Mouse (Mus musculus) small intestine, adult 2 months (tissue): ENCODE results near the gene Fam131c. TPM values are rescaled to one million over a fixed set of nuclear protein-coding genes. Genes with fewer than 3 reads are reported as not detected.

ENCODE experiments used
- H3K27ac ChIP-seq: fragments of 200-500 bp; 2 replicates; pipeline ENCODE4 v1.5.1; 2012; ENCODE audit warnings: low read depth, low read length, control low read depth, inconsistent platforms; ENCODE audit not compliant: insufficient read depth
- H3K27me3 ChIP-seq: fragments of 200-500 bp; 2 replicates; pipeline ENCODE4 v1.6.1; 2012; ENCODE audit warnings: mild to moderate bottlenecking, moderate library complexity, low read length, inconsistent platforms; ENCODE audit not compliant: control insufficient read depth, insufficient read depth
- H3K36me3 ChIP-seq: fragments of 200-500 bp; 2 replicates; pipeline ENCODE4 v1.6.1; 2012; ENCODE audit warnings: mild to moderate bottlenecking, low read length, control low read depth, inconsistent platforms; ENCODE audit not compliant: control insufficient read depth, insufficient read depth
- H3K4me1 ChIP-seq: fragments of 200-500 bp; 2 replicates; pipeline ENCODE4 v1.6.1; 2012; ENCODE audit warnings: low read length, inconsistent platforms, mixed read lengths; ENCODE audit not compliant: control insufficient read depth, insufficient read depth, insufficient read length
- H3K4me3 ChIP-seq: fragments of 200-500 bp; 2 replicates; pipeline ENCODE4 v1.5.1; 2012; ENCODE audit warnings: low read depth, mild to moderate bottlenecking, control low read depth, inconsistent platforms, low read length, moderate library complexity
- CTCF ChIP-seq: fragments of 200-500 bp; IDR thresholded peaks from 2 replicates; pipeline ENCODE4 v1.5.1; 2012; ENCODE audit warnings: low read depth, mild to moderate bottlenecking, control low read depth, inconsistent platforms, low read length, moderate library complexity, mixed read lengths; ENCODE audit not compliant: insufficient replicate concordance, insufficient read length; ENCODE audit errors: extremely low read depth
- POLR2A ChIP-seq: fragments of 200-500 bp; IDR thresholded peaks from 2 replicates; pipeline ENCODE4 v1.6.1; 2012; ENCODE audit warnings: low read depth, mild to moderate bottlenecking, control low read depth, inconsistent platforms, low read length, moderate library complexity
- WGBS: fragments of 180-500 bp; shearing (Covaris S2); methylation state at CpG from one replicate; pipeline ENCODE4 v1.1.7; 2018; 5-methylcytosine and 5-hydroxymethylcytosine counted together
- polyA plus RNA-seq: library from polyadenylated mRNA; depleted of rRNA; stranded (reverse); fragments of >200 nt; gene quantifications from 2 replicates; pipeline ENCODE4 v1.2.3, GENCODE M21; 2012

The Fam131c gene
- polyA plus RNA-seq, 1 experiment: 1.8 TPM

DNA sequence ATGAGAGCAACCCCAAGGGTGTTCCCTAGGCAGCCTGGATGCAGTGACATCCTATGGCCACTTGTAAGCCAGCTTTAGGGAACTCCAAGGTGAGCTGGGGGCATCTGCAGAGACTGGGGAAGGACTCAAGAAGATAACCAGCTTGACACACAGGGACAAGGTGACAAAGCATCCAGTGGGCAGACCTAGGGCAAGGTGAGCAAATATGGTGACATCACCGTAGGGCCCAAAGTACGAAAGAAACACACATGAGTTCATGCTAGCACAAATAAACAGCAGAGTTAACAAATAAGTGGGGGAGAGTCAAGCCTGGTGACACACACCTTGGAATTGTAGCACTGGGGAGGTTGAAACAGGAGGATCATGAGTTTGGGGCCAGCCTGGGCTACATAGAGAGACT is 36.6 kb upstream of the Fam131c start:
- no peak overlapping the region for H3K27ac ChIP-seq

DNA sequence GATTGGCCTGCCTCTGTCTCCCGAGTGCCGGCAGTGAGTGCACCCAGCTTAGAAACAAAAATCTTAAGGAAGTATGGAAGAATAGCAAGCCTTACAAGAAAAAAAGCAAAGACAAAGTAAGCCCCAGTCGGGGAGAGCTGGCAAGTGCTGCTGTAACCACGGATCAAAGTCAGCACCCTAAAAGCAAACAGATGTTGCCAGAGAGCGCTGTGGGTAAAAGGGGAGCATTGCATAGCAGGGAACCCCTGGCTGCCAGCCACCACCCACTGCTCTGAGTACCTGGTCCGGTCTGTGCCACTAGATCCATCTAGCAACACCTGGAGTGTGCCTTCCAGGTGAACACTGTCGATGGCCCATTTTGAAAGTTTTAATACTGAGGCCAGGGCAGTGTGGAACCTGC is 35.8 kb upstream of the Fam131c start:
- no peaks in the 10 kb centered on the region for H3K27me3 ChIP-seq
- 45% methylated on average over 7 of the region's 7 CpGs for WGBS
- no peak overlapping the region for H3K4me3 ChIP-seq
- no peak overlapping the region for H3K27ac ChIP-seq
- H3K4me1 ChIP-seq: peaks cover 2% of the 10 kb centered on the region
- TF ChIP-seq CTCF (no peak), POLR2A (no peak)
- H3K36me3 ChIP-seq: peaks cover 20% of the 10 kb centered on the region

More for the DNA sequence above, 36.6 kb upstream of the Fam131c start:
- no peak for TF ChIP-seq POLR2A
- no peak for TF ChIP-seq CTCF
- Histone ChIP-seq H3K27me3 (no peaks in the 10 kb centered on the region), H3K4me1 (peaks cover 3% of the 10 kb centered on the region), H3K36me3 (peaks cover 27% of the 10 kb centered on the region), H3K4me3 (no peak overlapping the region)
- WGBS: 77% methylated on average over 2 of the region's 2 CpGs

DNA sequence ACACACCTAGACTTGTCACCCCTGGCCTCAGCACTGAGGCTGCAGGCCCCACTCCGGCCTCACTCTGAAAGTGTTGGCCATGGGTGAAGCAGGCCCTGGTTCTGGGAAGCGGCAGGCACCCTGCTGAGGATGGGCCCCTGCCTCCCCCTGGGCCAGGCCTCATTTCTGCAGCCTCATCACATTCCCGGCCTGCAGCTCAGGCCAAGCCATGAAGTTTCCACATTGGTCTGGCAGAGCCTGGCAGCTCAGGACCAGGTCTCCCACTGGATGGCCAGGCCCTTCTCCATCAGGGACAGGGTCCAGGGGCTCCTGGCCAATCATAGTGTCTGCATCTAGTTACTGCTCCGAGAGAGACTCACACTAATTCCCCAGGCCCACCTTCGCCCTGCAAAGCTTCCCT is 33.3 kb upstream of the Fam131c start:
- H3K4me1 ChIP-seq: peaks cover 3% of the 10 kb centered on the region; the same call in 1 of the 2 replicates
- no peaks in the 10 kb centered on the region for H3K36me3 ChIP-seq
- 88% methylated on average over 5 of the region's 5 CpGs for WGBS
- no peak overlapping the region for H3K27ac ChIP-seq
- TF ChIP-seq POLR2A (no peak), CTCF (no peak)
- no peaks in the 10 kb centered on the region for H3K27me3 ChIP-seq
- H3K4me3 ChIP-seq: no peak overlapping the region

DNA sequence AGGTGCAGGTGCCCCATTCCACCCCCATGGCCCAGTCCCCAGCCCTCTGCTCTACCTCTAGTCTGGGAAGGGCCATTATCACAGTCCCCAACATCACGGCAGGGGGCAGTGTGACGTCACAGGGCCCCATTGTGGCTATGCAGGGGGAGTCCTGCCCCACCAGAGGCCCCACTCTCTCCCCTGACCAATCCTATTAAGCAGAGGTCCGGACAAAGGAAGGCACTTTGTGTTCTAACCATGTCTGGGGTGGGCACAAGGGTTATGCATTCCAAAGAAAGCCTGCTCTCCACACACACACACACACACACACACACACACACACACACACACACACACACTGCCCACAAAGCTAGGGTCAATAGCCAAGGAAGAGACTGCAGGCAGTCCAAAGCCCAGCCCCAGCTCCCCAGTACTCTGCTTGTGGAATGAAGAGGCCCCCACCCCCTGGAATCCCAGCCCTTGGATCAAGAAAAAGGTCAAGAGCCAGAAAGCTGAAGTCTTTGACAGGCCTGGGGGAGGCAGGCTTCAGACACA is 32.7 kb upstream of the Fam131c start:
- Histone ChIP-seq H3K4me3 (no peak overlapping the region), H3K36me3 (no peaks in the 10 kb centered on the region), H3K27ac (no peak overlapping the region), H3K27me3 (no peaks in the 10 kb centered on the region), H3K4me1 (peaks cover 3% of the 10 kb centered on the region; the same call in 1 of the 2 replicates)
- 70% methylated on average over 3 of the region's 3 CpGs for WGBS
- TF ChIP-seq CTCF (no peak), POLR2A (no peak)

DNA sequence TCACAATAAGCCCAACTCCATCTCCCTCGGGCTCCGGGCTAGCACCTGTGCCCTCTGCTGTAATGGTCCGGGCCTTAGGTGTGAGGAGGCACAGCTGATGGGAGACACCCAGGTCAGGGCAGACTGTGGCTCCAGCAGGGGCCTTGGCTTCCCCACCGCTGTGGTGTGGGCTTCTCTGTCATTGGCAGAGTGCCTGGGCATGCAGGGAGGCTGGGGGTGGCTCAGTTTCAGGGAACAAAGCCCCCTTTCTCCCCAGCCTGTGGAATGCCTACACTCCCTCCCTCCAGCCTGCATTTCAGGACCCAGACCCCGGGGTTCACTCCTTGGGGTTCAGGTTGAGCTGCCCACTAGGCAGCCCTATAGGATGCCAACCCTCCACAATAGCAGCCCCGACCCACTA is 31.8 kb upstream of the Fam131c start:
- WGBS: 74% methylated on average over 6 of the region's 6 CpGs
- Histone ChIP-seq H3K36me3 (no peaks in the 10 kb centered on the region), H3K4me3 (no peak overlapping the region), H3K4me1 (peaks cover 3% of the 10 kb centered on the region; the same call in 1 of the 2 replicates), H3K27ac (no peak overlapping the region), H3K27me3 (no peaks in the 10 kb centered on the region)
- TF ChIP-seq CTCF (no peak), POLR2A (no peak)

DNA sequence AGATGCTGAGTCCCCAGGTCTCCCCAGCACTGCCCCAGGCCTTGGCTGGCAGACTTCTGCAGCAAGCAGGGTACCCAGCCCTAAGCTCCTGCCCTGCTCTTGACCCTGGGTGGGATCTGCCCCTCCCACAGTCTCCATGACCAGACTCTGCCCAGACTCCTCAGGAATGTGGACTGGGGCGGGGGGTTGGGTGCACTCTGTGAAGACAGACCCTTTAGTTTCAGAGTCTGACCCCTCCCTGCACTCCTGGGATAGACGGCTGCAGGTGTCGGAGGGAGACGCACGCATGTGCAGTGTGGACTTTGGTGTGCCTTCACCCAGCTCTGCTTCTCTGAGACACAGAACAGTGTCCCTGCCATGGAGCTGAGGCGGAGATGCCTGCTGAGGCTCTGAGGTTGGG is 30.0 kb upstream of the Fam131c start:
- TF ChIP-seq POLR2A (no peak), CTCF (no peak)
- Histone ChIP-seq H3K27ac (no peak overlapping the region), H3K4me1 (peaks cover 3% of the 10 kb centered on the region; the same call in 1 of the 2 replicates), H3K27me3 (no peaks in the 10 kb centered on the region), H3K4me3 (no peak overlapping the region), H3K36me3 (no peaks in the 10 kb centered on the region)
- WGBS: 36% methylated on average over 6 of the region's 6 CpGs

DNA sequence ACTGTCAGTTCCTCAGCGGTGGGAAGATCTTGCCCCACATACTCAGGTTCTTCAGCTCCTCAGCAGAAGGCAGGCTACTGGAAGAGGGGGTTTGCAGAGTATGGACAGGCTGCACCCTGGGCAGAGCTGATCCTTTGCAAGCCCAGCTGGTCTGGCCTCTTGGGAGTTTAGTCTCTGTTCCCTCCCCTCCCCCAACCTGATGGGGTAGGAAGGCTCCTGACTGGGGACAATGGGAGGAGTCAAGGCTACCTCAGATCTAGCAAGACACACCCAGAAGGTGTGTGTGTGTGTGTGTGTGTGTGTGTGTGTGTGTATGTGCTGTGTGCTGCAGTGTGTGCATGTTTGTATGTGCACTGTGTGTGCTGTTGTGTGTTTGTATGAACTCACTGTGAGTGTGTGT is 29.2 kb upstream of the Fam131c start:
- 48% methylated on average over 1 of the region's 1 CpGs for WGBS
- H3K4me3 ChIP-seq: no peak overlapping the region
- H3K27ac ChIP-seq: no peak overlapping the region
- H3K27me3 ChIP-seq: no peaks in the 10 kb centered on the region
- peaks cover 3% of the 10 kb centered on the region; the same call in 1 of the 2 replicates for H3K4me1 ChIP-seq
- TF ChIP-seq CTCF: no peak
- no peak for TF ChIP-seq POLR2A
- H3K36me3 ChIP-seq: no peaks in the 10 kb centered on the region
